ENCODE assay signal across 27 mouse cellular contexts in genomic region chr1:131696325-131696724, GRCm38 (mm10). TPM values are rescaled to one million over a fixed set of nuclear protein-coding genes. Genes with fewer than 3 reads are reported as not detected.
A peak's percentile ranks its signal among the peaks of the same experiment; 100 is the strongest.
DNase-seq lines count a peak whose midpoint lies in the region; ATAC-seq lines count a peak whose summit lies in the region.
"Had no signal": no experiment of that assay in that cellular context is flagged by ENCODE, and none has a peak within 500 bp of the region (broad histone marks: within the 10 kb centered on the region; RNA-seq: fewer than 3 reads in every experiment).

No protein-coding gene starts in this region.

- no peak overlapping the region for H3K27ac ChIP-seq in embryonic facial prominence, embryonic 14.5 days (replicated peaks; ENCODE audit: low read depth, low read length)
- H3K27ac ChIP-seq: embryonic facial prominence, embryonic 15.5 days; heart, adult 2 months; hindbrain, embryonic 13.5 days; kidney, embryonic 15.5 days; left cerebral cortex, adult 2 months; liver, embryonic 14.5 days; midbrain, embryonic 13.5 days had no signal

- no peak for ATAC-seq in cerebellum, adult (ENCODE audit: insufficient number of reproducible peaks, low FRiP score, low TSS enrichment)
- no peak for ATAC-seq in embryonic facial prominence, embryonic 14.5 days (ENCODE audit: low read depth)
- ATAC-seq: forebrain, embryonic 14.5 days; midbrain, embryonic 13.5 days had no signal

- WGBS in embryonic facial prominence, embryonic 14.5 days, result 26% methylated on average over 4 of the region's 4 CpGs

- H3K4me2 ChIP-seq in embryonic facial prominence, embryonic 14.5 days (ENCODE audit: low read depth, low read length), result no peak overlapping the region
- H3K4me2 ChIP-seq: embryonic facial prominence, embryonic 15.5 days; hindbrain, embryonic 13.5 days; kidney, embryonic 15.5 days; lung, embryonic 14.5 days; midbrain, embryonic 13.5 days had no signal

- H3K9me3 ChIP-seq in embryonic facial prominence, embryonic 14.5 days (ENCODE audit: control insufficient read depth, low read length), result no peaks in the 10 kb centered on the region
- H3K9me3 ChIP-seq: embryonic facial prominence, embryonic 15.5 days; hindbrain, embryonic 13.5 days; kidney, embryonic 15.5 days; megakaryocyte, embryonic 14.5 days; midbrain, embryonic 13.5 days had no signal

- no peak overlapping the region for H3K9ac ChIP-seq in embryonic facial prominence, embryonic 14.5 days (ENCODE audit: low read depth, low read length)
- H3K9ac ChIP-seq: embryonic facial prominence, embryonic 15.5 days; hindbrain, embryonic 13.5 days; kidney, embryonic 15.5 days; liver, embryonic 14.5 days; lung, embryonic 14.5 days; midbrain, embryonic 13.5 days had no signal

- H3K4me3 ChIP-seq in embryonic facial prominence, embryonic 14.5 days (ENCODE audit: low read depth, low read length), result no peak overlapping the region
- H3K4me3 ChIP-seq: embryonic facial prominence, embryonic 15.5 days; heart, adult 2 months; hindbrain, embryonic 13.5 days; kidney, embryonic 15.5 days; left cerebral cortex, adult 2 months; megakaryocyte, embryonic 14.5 days; midbrain, embryonic 13.5 days had no signal

- peak; percentile 15 for DNase-seq in cerebellum, adult 9-11 months
- DNase-seq in heart, postnatal 10 days, result peak; percentile 48 to 58
- no peak for DNase-seq in heart, adult 8-10 months (ENCODE audit: low spot score)
- peak; percentile 68 for DNase-seq in retina, postnatal 1 day
- DNase-seq in retina, embryonic 14.5 days (ENCODE audit: low spot score), result no peak
- peak; percentile 53 for DNase-seq in embryonic facial prominence, embryonic 14.5 days (ENCODE audit: low spot score)
- no peak for DNase-seq in liver
- DNase-seq: adrenal gland, adult 2 months; cerebellum, postnatal 10 days; gastrocnemius, postnatal 25 days; kidney, adult 11 months; kidney, postnatal 36 days; lung, embryonic 14.5 days; thymus, adult 2 months; thymus, postnatal 4 days had no signal

- H3K4me1 ChIP-seq in embryonic facial prominence, embryonic 14.5 days (ENCODE audit: control insufficient read depth, insufficient read depth, low read length), result no peaks in the 10 kb centered on the region; the same call in 1 of the 2 replicates
- H3K4me1 ChIP-seq: hindbrain, embryonic 13.5 days; kidney, embryonic 15.5 days; midbrain, embryonic 13.5 days had no signal

- intact Hi-C loops in heart, postnatal 10 days (cut with DNase I), result no loop called here

- H3K36me3 ChIP-seq in embryonic facial prominence, embryonic 14.5 days (ENCODE audit: control insufficient read depth, insufficient read depth, low read length), result no peaks in the 10 kb centered on the region
- H3K36me3 ChIP-seq: embryonic facial prominence, embryonic 15.5 days; hindbrain, embryonic 13.5 days; kidney, embryonic 15.5 days; midbrain, embryonic 13.5 days had no signal

- no peaks in the 10 kb centered on the region for H3K27me3 ChIP-seq in embryonic facial prominence, embryonic 14.5 days (replicated peaks; ENCODE audit: control insufficient read depth, insufficient read depth, low read length)
- H3K27me3 ChIP-seq: embryonic facial prominence, embryonic 15.5 days; hindbrain, embryonic 13.5 days; kidney, embryonic 15.5 days; midbrain, embryonic 13.5 days had no signal

RNA-seq across cellular contexts. Expression of gene Rab7b, which starts 7.8 kb away (rescaled TPM):
- total RNA-seq in heart, postnatal 10 days (2021), result 1 to 10 TPM; 4.0 to 5.9 TPM
- 1 to 10 TPM; 2.3 to 3.8 (median 3.2) TPM for total RNA-seq in heart, adult 8-10 months (2022)
- polyA plus RNA-seq in embryonic facial prominence, embryonic 14.5 days (2014; fragmentation: Nextera tagmentation; extraction: Ambion mirVana), result 10.6 and 11.5 TPM in 2 replicates

RNA-seq across cellular contexts. Expression of gene Slc26a9, which starts 47.5 kb away (rescaled TPM):
- not detected for total RNA-seq in heart, postnatal 10 days (2021)
- total RNA-seq in heart, adult 8-10 months (2022), result under 1 TPM in 3 of 4 experiments, not detected in 1; 0.06 to 0.16 (median 0.09) TPM
- 0.10 TPM in 1 of 2 replicates, not detected in the other for polyA plus RNA-seq in embryonic facial prominence, embryonic 14.5 days (2014; fragmentation: Nextera tagmentation; extraction: Ambion mirVana)
- total RNA-seq: gastrocnemius, postnatal 25 days; heart, adult 2 months; monocyte, adult 5-6 weeks had no signal
- polyA plus RNA-seq: neural tube, embryonic 11.5 days had no signal

RNA-seq across cellular contexts. Expression of gene Ctse, which starts 58.2 kb away (rescaled TPM):
- 1 to 10 TPM; 1.1 to 2.1 TPM for total RNA-seq in heart, postnatal 10 days (2021)
- total RNA-seq in heart, adult 8-10 months (2022), result 1 to 10 TPM in 1 of 4 experiments, under 1 TPM in 3; 0.27 to 1.3 (median 0.80) TPM
- polyA plus RNA-seq in embryonic facial prominence, embryonic 14.5 days (2014; fragmentation: Nextera tagmentation; extraction: Ambion mirVana), result 0.14 and 0.15 TPM in 2 replicates
- polyA plus RNA-seq: forebrain, embryonic 14.5 days; hindbrain, embryonic 13.5 days; midbrain, embryonic 13.5 days had no signal

Comparison
In these comparisons a context has a peak if more than half of its experiments do, and no peak if none do; other contexts are left out.
1. DNase-seq: peak in cerebellum, adult 9-11 months (single experiment), heart, postnatal 10 days (2 of 2), retina, postnatal 1 day (single experiment) and embryonic facial prominence, embryonic 14.5 days (single experiment); none in heart, adult 8-10 months (single experiment), retina, embryonic 14.5 days (single experiment) and liver (single experiment).